Mouse (Mus musculus): ENCODE data around the gene Rxra.

DNA sequence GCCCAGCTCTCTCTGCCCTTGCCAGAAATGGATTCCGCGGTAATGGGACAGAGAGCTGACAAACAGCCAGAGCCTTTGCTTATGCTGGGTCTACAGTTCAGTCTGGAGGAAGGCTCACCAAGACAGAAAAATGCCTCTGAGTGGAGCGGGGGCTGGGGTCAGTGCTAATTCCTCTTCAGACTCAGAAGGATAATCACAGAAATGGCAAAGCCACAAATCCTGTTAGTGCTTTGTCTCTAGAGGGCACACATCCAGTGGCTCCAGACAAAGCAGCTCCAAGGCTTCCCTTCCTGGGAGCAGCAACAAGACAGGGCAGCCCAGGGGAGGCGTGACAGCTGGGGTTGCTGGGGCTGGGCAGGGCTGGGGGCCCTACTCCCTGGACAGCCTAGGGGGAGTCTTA is 9.5 kb upstream of the Rxra start:
- TF ChIP-seq CTCF (IDR thresholded peaks at IDR 0.05; ENCODE audit: low read depth): no peak
- no peak for TF ChIP-seq EP300 (IDR thresholded peaks at IDR 0.05; ENCODE audit: low read depth)
